Mouse (Mus musculus) MEL (cell line): Measurements from ENCODE around the gene Kcnk2.

Source experiments
- CTCF ChIP-seq, 3 experiments: IDR thresholded peaks in 2 of 3; conservative IDR thresholded peaks in 1 of 3; 2 replicates each; pipeline ENCODE4 v1.5.1; 2011 to 2012; ENCODE audit warnings: low read length in 3 of 3, low read depth in 2 of 3, mild to moderate bottlenecking in 2 of 3, improper control_type of control experiment in 1 of 3, inconsistent platforms in 1 of 3, mixed read lengths in 1 of 3, moderate library complexity in 1 of 3; ENCODE audit not compliant: control insufficient read depth in 1 of 3, insufficient read depth in 1 of 3, poor library complexity in 1 of 3, severe bottlenecking in 1 of 3
- EP300 ChIP-seq, 2 experiments: IDR thresholded peaks; 2 replicates each; pipeline ENCODE4 v1.6.1; 2011; ENCODE audit warnings: improper control_type of control experiment in 2 of 2, low read length in 2 of 2, low read depth in 1 of 2, mild to moderate bottlenecking in 1 of 2
- GATA1 ChIP-seq: IDR thresholded peaks from 2 replicates; pipeline ENCODE4 v1.6.1; 2011; ENCODE audit warnings: low read depth, low read length, improper control_type of control experiment
- MAFK ChIP-seq: IDR thresholded peaks from 2 replicates; pipeline ENCODE4 v1.6.1; 2011; ENCODE audit warnings: low read depth, mild to moderate bottlenecking, low read length, improper control_type of control experiment, borderline replicate concordance
- NELFE ChIP-seq: IDR thresholded peaks from 2 replicates; pipeline ENCODE4 v1.6.1; 2011; ENCODE audit warnings: low read depth, low read length, improper control_type of control experiment
- POLR2A ChIP-seq, 2 experiments: IDR thresholded peaks; 2 replicates each; pipeline ENCODE4 v1.6.1; 2011 to 2012; ENCODE audit warnings: low read length in 2 of 2, mild to moderate bottlenecking in 2 of 2, control low read depth in 1 of 2, improper control_type of control experiment in 1 of 2, low read depth in 1 of 2, moderate library complexity in 1 of 2; ENCODE audit not compliant: control insufficient read depth in 1 of 2, insufficient read depth in 1 of 2, poor library complexity in 1 of 2
- RAD21 ChIP-seq: IDR thresholded peaks from 2 replicates; pipeline ENCODE4 v1.6.1; 2011; ENCODE audit warnings: mild to moderate bottlenecking, low read depth, low read length, improper control_type of control experiment
- RCOR1 ChIP-seq: IDR thresholded peaks from 2 replicates; pipeline ENCODE4 v1.6.1; 2012; ENCODE audit warnings: low read depth, mild to moderate bottlenecking, inconsistent platforms, low read length, improper control_type of control experiment
- SIN3A ChIP-seq: IDR thresholded peaks from 2 replicates; pipeline ENCODE4 v1.6.1; 2012; ENCODE audit warnings: low read length, improper control_type of control experiment, inconsistent platforms
- TCF12 ChIP-seq: IDR thresholded peaks from 2 replicates; pipeline ENCODE4 v1.6.1; 2014; ENCODE audit warnings: low read depth, mild to moderate bottlenecking, inconsistent platforms, low read length, improper control_type of control experiment, moderate library complexity
- ZKSCAN1 ChIP-seq: IDR thresholded peaks from 2 replicates; pipeline ENCODE4 v1.6.1; 2012; ENCODE audit warnings: low read depth, mild to moderate bottlenecking, inconsistent platforms, low read length, improper control_type of control experiment, moderate library complexity
- ZMIZ1 ChIP-seq: IDR thresholded peaks from 2 replicates; pipeline ENCODE4 v1.6.1; 2012; ENCODE audit warnings: low read depth, mild to moderate bottlenecking, inconsistent platforms, low read length, improper control_type of control experiment, moderate library complexity

- TF ChIP-seq POLR2A (IDR thresholded peaks at IDR 0.05; ENCODE audit: control insufficient read depth in 1 of 2, insufficient read depth in 1 of 2, low read depth in 1 of 2, low read length in 2 of 2, poor library complexity in 1 of 2) (no peak), TCF12 (no peak), EP300 (IDR thresholded peaks at IDR 0.05; ENCODE audit: low read depth in 1 of 2, low read length in 2 of 2) (no peak), CTCF (IDR thresholded peaks at IDR 0.05 in 2 of 3, conservative IDR thresholded peaks at IDR 0.05 in 1 of 3; ENCODE audit: control insufficient read depth in 1 of 3, insufficient read depth in 1 of 3, low read depth in 2 of 3, low read length in 3 of 3, poor library complexity in 1 of 3, severe bottlenecking in 1 of 3) (no peak), MAFK (no peak), GATA1 (no peak), RCOR1 (no peak), SIN3A (no peak), ZKSCAN1 (no peak), RAD21 (no peak), NELFE (no peak), ZMIZ1 (no peak)
Observed at GRCm38 (mm10) chr1:189232829-189233228, 169.2 kb downstream of the Kcnk2 start.
